Comparison of ENCODE assay signal across 20 mouse cellular contexts in genomic region chr14:33977748-33978147, GRCm38 (mm10). TPM values are rescaled to one million over a fixed set of nuclear protein-coding genes. Genes with fewer than 3 reads are reported as not detected.
DNase-seq lines count a peak whose midpoint lies in the region; ATAC-seq lines count a peak whose summit lies in the region.
"Had no signal": no experiment of that assay in that cellular context is flagged by ENCODE, and none has a peak within 500 bp of the region (broad histone marks: within the 10 kb centered on the region; RNA-seq: fewer than 3 reads in every experiment).

No protein-coding gene starts in this region.

- no peak for ATAC-seq in midbrain, embryonic 14.5 days (ENCODE audit: low FRiP score, low TSS enrichment)
- ATAC-seq in midbrain, embryonic 11.5 days (ENCODE audit: low FRiP score): no peak
- ATAC-seq in hindbrain, embryonic 16.5 days: no peak
- ATAC-seq: Patski had no signal

- H3K27ac ChIP-seq in midbrain, embryonic 14.5 days (replicated peaks; ENCODE audit: low read depth, low read length): peak overlapping the region; percentile 8; the same call in 1 of the 2 replicates
- H3K27ac ChIP-seq in midbrain, embryonic 11.5 days (ENCODE audit: low read depth, low read length): no peak overlapping the region
- H3K27ac ChIP-seq in hindbrain, embryonic 16.5 days (ENCODE audit: low read depth, low read length): no peak overlapping the region
- H3K27ac ChIP-seq: heart, embryonic 10.5 days; liver, embryonic 15.5 days; macrophage; stomach, embryonic 15.5 days had no signal

- WGBS in midbrain, embryonic 14.5 days: 26% methylated on average over 7 of the region's 7 CpGs
- 43% methylated on average over 7 of the region's 7 CpGs for WGBS in midbrain, embryonic 11.5 days
- 21% methylated on average over 7 of the region's 7 CpGs for WGBS in hindbrain, embryonic 16.5 days

- H3K4me1 ChIP-seq in midbrain, embryonic 14.5 days (ENCODE audit: control insufficient read depth, insufficient read depth, low read length): peaks cover 9% of the 10 kb centered on the region; the same call in 1 of the 2 replicates
- peaks cover 2% of the 10 kb centered on the region; the same call in 1 of the 2 replicates for H3K4me1 ChIP-seq in midbrain, embryonic 11.5 days (ENCODE audit: control insufficient read depth, insufficient read depth, low read length)
- peaks cover 5% of the 10 kb centered on the region; the same call in 1 of the 2 replicates for H3K4me1 ChIP-seq in hindbrain, embryonic 16.5 days (ENCODE audit: control insufficient read depth, insufficient read depth, low read depth, low read length)
- H3K4me1 ChIP-seq: liver, embryonic 15.5 days had no signal

- no peaks in the 10 kb centered on the region for H3K27me3 ChIP-seq in midbrain, embryonic 14.5 days (ENCODE audit: control insufficient read depth, insufficient read depth, low read length)
- H3K27me3 ChIP-seq in midbrain, embryonic 11.5 days (ENCODE audit: control insufficient read depth, insufficient read depth, low read length): peaks cover 2% of the 10 kb centered on the region; the same call in 1 of the 2 replicates
- peaks cover 4% of the 10 kb centered on the region; the same call in 1 of the 2 replicates for H3K27me3 ChIP-seq in hindbrain, embryonic 16.5 days (replicated peaks; ENCODE audit: control insufficient read depth, insufficient read depth, low read length)

- DNase-seq in embryo, embryonic 11 days: peak; percentile 18
- no peak for DNase-seq in embryo, embryonic 9.5 days (ENCODE audit: extremely low spot score)
- peak; percentile 32 for DNase-seq in midbrain, embryonic 14.5 days
- no peak for DNase-seq in midbrain, embryonic 11.5 days (ENCODE audit: low spot score, missing footprints)
- peak; percentile 81 for DNase-seq in retina, postnatal 1 day
- no peak for DNase-seq in right cerebral cortex, postnatal 25 days
- DNase-seq in spleen, postnatal 14 days (ENCODE audit: low spot score in 2 of 2): no peak
- DNase-seq: cerebellum, adult 9-10 months; gastrocnemius, postnatal 10 days; kidney, adult 8-10 months; right cerebral cortex, postnatal 4 days; thymus, postnatal 36 days had no signal

- H3K4me3 ChIP-seq in midbrain, embryonic 14.5 days (replicated peaks; ENCODE audit: low read depth, low read length): peak overlapping the region; percentile 39
- H3K4me3 ChIP-seq in midbrain, embryonic 11.5 days (ENCODE audit: low read depth, low read length): no peak overlapping the region
- peak overlapping the region; percentile 46; the same call in 1 of the 2 replicates for H3K4me3 ChIP-seq in hindbrain, embryonic 16.5 days (ENCODE audit: low read length)
- H3K4me3 ChIP-seq: erythroblast, embryonic 14.5 days; liver, embryonic 15.5 days had no signal

- H3K9me3 ChIP-seq in midbrain, embryonic 14.5 days (ENCODE audit: control insufficient read depth, low read length): no peaks in the 10 kb centered on the region
- no peaks in the 10 kb centered on the region for H3K9me3 ChIP-seq in midbrain, embryonic 11.5 days (ENCODE audit: control insufficient read depth, low read length)
- no peaks in the 10 kb centered on the region for H3K9me3 ChIP-seq in hindbrain, embryonic 16.5 days (ENCODE audit: control insufficient read depth, low read length)
- H3K9me3 ChIP-seq: heart, embryonic 10.5 days; liver, embryonic 15.5 days; stomach, embryonic 15.5 days had no signal

- 0 out of 2 replicates have a peak overlapping the region, but pooled peaks have one; percentile 3 for H3K9ac ChIP-seq in midbrain, embryonic 14.5 days (replicated peaks; ENCODE audit: low read length)
- no peak overlapping the region for H3K9ac ChIP-seq in midbrain, embryonic 11.5 days (ENCODE audit: low read length)
- peak overlapping the region; percentile 43; the same call in 1 of the 2 replicates for H3K9ac ChIP-seq in hindbrain, embryonic 16.5 days (ENCODE audit: low read depth, low read length)
- H3K9ac ChIP-seq: liver, embryonic 15.5 days; stomach, embryonic 15.5 days had no signal

- no peaks in the 10 kb centered on the region for H3K36me3 ChIP-seq in midbrain, embryonic 14.5 days (ENCODE audit: control insufficient read depth, insufficient read depth, low read length)
- no peaks in the 10 kb centered on the region for H3K36me3 ChIP-seq in midbrain, embryonic 11.5 days (ENCODE audit: control insufficient read depth, insufficient read depth, low read length)
- no peaks in the 10 kb centered on the region for H3K36me3 ChIP-seq in hindbrain, embryonic 16.5 days (ENCODE audit: control insufficient read depth, insufficient read depth, low read length)
- H3K36me3 ChIP-seq: heart, embryonic 10.5 days; liver, embryonic 15.5 days; stomach, embryonic 15.5 days had no signal

- H3K4me2 ChIP-seq in midbrain, embryonic 14.5 days (ENCODE audit: low read length): peak overlapping the region; percentile 71
- H3K4me2 ChIP-seq in midbrain, embryonic 11.5 days: no peak overlapping the region
- H3K4me2 ChIP-seq in hindbrain, embryonic 16.5 days (ENCODE audit: low read length): peak overlapping the region; percentile 85

RNA-seq across cellular contexts. Expression of gene Zfp488, which starts 0.8 kb away (rescaled TPM):
- polyA plus RNA-seq in midbrain, embryonic 14.5 days (2014; fragmentation: Nextera tagmentation; extraction: Ambion mirVana): 1.3 and 1.8 TPM in 2 replicates
- 0.17 TPM in 1 of 2 replicates, not detected in the other for polyA plus RNA-seq in midbrain, embryonic 11.5 days (2014; fragmentation: Nextera tagmentation; extraction: Ambion mirVana)
- 1.5 and 1.6 TPM in 2 replicates for polyA plus RNA-seq in hindbrain, embryonic 16.5 days (2015; fragmentation: Nextera tagmentation; extraction: Ambion mirVana)
- polyA plus RNA-seq: erythroblast, embryonic 14.5 days; large intestine, adult 2 months; liver, embryonic 15.5 days; macrophage had no signal

RNA-seq across cellular contexts. Expression of gene Rbp3, which starts 23.9 kb away (rescaled TPM):
- not detected in 2 replicates for polyA plus RNA-seq in midbrain, embryonic 14.5 days (2014; fragmentation: Nextera tagmentation; extraction: Ambion mirVana)
- polyA plus RNA-seq in midbrain, embryonic 11.5 days (2014; fragmentation: Nextera tagmentation; extraction: Ambion mirVana): not detected in 2 replicates
- polyA plus RNA-seq in hindbrain, embryonic 16.5 days (2015; fragmentation: Nextera tagmentation; extraction: Ambion mirVana): 0.04 and 0.16 TPM in 2 replicates
- polyA plus RNA-seq: erythroblast, embryonic 14.5 days; large intestine, adult 2 months; macrophage; Patski; stomach, embryonic 15.5 days had no signal

RNA-seq across cellular contexts. Expression of gene Gdf2, which starts 36.9 kb away (rescaled TPM):
- polyA plus RNA-seq in midbrain, embryonic 14.5 days (2014; fragmentation: Nextera tagmentation; extraction: Ambion mirVana): not detected in 2 replicates
- polyA plus RNA-seq in midbrain, embryonic 11.5 days (2014; fragmentation: Nextera tagmentation; extraction: Ambion mirVana): not detected in 2 replicates
- 0.06 and 0.11 TPM in 2 replicates for polyA plus RNA-seq in hindbrain, embryonic 16.5 days (2015; fragmentation: Nextera tagmentation; extraction: Ambion mirVana)
- polyA plus RNA-seq: erythroblast, embryonic 14.5 days; large intestine, adult 2 months; macrophage; Patski had no signal

RNA-seq across cellular contexts. Expression of gene Gm30083, which starts 37.2 kb away (rescaled TPM):
- not detected in 2 replicates for polyA plus RNA-seq in midbrain, embryonic 14.5 days (2014; fragmentation: Nextera tagmentation; extraction: Ambion mirVana)
- polyA plus RNA-seq in midbrain, embryonic 11.5 days (2014; fragmentation: Nextera tagmentation; extraction: Ambion mirVana): not detected in 2 replicates
- polyA plus RNA-seq in hindbrain, embryonic 16.5 days (2015; fragmentation: Nextera tagmentation; extraction: Ambion mirVana): not detected in 2 replicates
- polyA plus RNA-seq: erythroblast, embryonic 14.5 days; heart, embryonic 10.5 days; large intestine, adult 2 months; liver, embryonic 15.5 days; macrophage; Patski; stomach, embryonic 15.5 days had no signal

RNA-seq across cellular contexts. Expression of gene Gm5460, which starts 38.8 kb away (rescaled TPM):
- not detected in 2 replicates for polyA plus RNA-seq in midbrain, embryonic 14.5 days (2014; fragmentation: Nextera tagmentation; extraction: Ambion mirVana)
- polyA plus RNA-seq in midbrain, embryonic 11.5 days (2014; fragmentation: Nextera tagmentation; extraction: Ambion mirVana): not detected in 2 replicates
- not detected in 2 replicates for polyA plus RNA-seq in hindbrain, embryonic 16.5 days (2015; fragmentation: Nextera tagmentation; extraction: Ambion mirVana)
- polyA plus RNA-seq: erythroblast, embryonic 14.5 days; heart, embryonic 10.5 days; large intestine, adult 2 months; liver, embryonic 15.5 days; macrophage; Patski; stomach, embryonic 15.5 days had no signal

Comparison
In these comparisons a context has a peak if more than half of its experiments do, and no peak if none do; other contexts are left out.
1. DNase-seq: peak in embryo, embryonic 11 days (single experiment), midbrain, embryonic 14.5 days (single experiment) and retina, postnatal 1 day (single experiment); none in embryo, embryonic 9.5 days (single experiment), midbrain, embryonic 11.5 days (single experiment), right cerebral cortex, postnatal 25 days (single experiment) and spleen, postnatal 14 days (0 of 2).